Mouse (Mus musculus) lung, postnatal 25 days (tissue): ENCODE measurements around the gene Serpind1.

ENCODE experiments used
- DNase-seq: peaks from one replicate; pipeline ENCODE4 v3.0.0; 2022; ENCODE audit warnings: low spot score

Serpind1 gene

DNA sequence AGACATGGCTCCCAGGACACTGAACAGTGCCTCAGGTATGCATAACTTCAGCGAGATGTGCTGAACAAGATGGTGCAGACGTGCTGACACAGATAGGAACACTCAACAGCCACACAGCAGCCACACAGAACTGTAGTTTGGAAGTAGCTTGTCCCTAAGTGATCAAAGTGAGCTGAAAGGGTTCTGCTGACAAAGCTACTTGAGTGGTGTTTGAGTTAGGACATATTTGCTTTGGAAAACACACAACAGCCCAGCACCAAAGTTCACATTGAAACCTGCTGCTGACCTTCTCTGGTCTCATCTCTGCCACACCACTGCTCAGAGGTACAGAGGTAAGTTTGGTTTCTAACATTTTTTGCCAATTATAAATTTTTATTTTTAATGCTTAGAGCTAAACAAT, at the start of gene Serpind1:
Gene Serpind1 (plus strand): TSS at position 256 of the 400 bp plus-strand sequence.
- no peak for DNase-seq

DNA sequence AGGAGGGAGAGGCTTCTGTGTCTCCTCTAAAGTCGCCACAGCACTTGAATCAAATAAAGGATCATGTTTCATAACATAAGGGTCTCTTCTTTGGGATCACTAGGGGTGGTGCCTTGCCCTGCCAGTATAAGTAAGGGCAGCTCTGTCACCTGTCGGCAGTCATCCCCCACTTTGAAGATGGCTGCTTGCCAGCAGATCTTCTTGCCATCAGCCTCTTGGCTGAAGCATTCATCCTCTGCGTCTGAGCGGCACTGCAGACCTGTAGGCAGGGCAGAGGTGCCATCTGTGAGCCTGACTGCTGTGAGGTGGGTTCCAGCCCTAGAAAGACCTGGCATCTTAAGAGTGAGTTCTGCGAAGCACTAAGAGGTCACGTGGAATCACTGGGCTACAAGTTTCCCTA, 48.0 kb upstream of the Serpind1 start:
- DNase-seq: no peak

DNA sequence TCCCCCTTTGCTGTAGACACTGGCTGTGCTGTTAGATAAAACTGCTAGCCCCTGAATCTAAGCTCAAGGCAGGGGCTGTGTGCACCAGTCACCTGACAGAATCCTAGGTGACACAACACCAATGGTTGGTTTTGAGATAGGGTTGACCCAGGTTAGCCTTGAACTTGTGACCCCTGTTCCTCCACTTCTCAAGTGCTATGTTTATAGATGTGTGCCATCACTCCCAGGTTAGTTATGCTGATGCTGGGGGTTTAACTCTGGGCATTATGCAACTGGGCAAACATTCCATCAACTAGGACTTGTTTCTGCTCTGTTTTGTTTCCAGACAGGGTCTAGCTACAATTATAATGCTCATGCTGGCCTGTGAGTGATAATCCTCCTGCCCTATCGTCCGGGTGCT, 44.1 kb upstream of the Serpind1 start:
- no peak for DNase-seq

DNA sequence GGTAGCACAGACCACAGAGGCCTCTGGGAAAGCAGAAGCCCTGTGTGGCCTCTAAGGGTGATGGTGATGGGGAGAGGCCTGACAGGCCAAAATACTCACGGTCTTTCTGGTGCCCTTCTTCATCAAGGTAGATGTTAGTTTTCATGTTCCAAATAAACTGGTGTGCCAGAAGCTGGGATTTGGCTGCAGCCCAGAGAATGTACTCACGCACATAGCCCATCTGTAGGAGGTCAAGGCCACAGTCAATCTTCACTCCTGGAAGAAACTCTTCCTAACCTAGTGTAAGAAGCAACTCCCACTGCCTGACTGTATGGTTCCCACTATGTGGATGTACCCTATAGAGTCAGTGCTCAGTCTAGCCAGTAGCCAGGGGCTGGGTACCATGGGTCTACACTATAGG, 40.2 kb upstream of the Serpind1 start:
- DNase-seq: no peak

DNA sequence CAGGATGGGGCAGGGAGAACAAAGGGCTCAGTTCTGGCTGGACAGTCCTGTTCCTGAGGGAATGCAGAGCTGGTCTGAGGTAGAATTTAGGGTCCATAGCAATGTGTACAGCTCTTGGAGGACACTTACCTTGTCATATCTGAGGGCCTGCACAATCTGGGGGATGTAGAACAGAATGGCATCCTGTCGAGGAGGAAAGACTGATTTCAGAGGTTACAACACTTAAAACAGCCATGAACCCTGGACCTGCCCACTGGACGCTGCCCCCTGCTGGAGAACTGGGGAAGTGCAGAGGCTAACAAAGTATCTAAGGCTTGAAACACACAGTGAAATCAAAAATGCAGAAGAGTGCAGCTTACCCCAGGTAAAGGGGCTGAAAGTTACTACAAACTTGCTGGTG, 38.4 kb upstream of the Serpind1 start:
- peak; percentile 61 for DNase-seq

DNA sequence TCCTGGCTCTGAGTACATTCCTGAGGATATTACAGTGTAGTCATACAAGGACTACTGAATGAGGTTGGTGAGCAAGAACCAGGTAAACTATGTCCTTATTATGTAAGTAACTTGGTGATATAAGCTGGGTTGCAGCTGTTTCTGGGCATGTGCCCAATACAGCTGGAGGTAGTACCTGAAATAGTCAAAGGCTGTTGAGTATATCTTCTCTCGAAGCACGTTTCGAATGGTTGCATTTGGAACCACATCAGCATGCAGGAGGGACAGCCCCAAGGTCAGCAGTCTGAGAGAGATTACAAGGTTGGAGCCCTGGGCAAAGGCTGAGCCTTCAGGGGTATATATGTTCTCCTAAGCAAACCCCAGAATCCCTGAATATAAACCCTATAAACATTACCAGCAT, 30.4 kb upstream of the Serpind1 start:
- no peak for DNase-seq

DNA sequence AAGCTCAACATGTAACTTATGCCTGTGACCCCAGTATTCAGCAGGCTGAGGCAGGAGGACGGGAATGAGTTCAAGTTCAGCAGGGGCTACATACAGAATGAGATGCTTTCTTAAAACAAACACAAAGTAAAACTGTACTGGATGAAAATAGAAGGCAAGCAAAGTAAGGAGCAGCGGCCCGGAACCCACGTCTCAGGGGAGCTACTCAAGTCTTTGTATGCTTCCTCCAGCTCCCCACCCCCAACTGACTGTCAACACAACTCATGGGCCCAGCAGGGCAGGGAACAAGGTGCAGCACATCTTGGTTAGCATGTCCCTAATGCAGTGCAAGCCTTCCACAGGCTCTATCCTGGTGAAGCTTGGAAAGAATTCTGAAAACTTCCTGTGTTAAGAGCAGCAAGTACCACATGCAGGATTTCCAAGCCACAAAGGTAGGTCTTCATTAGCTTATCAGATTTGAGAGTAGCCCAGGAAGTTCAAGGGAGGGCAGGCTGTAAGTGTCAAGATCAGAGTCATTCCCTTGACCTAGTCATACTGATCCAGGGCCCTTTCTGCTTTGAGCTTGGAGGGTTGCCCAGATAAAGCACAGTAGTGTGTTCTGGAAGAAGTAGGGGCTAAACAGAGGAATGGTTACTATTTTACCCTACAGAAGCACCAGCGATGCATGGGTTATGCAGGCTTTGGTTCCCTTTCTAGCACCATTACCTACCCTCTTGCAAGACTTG, 27.5 kb upstream of the Serpind1 start:
- DNase-seq: no peak

DNA sequence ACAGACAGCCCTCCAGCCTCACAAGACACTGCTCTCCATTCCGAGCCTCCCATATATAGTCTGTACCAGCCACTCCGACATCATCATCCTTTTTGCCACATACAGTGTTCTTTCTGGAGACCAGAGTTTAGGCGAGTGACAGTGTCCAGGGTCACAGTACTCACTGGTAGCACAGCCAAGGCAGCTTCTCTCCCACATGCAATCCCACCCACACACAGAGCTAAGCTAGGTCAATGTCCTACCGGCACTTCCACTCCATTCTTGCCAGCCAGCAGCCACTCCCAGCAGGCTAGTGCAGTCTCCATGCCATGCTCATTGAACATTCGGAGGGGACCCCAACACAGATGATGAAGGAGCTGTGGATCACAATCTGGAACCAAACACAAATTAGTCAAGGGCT, 23.7 kb upstream of the Serpind1 start:
- DNase-seq: no peak

DNA sequence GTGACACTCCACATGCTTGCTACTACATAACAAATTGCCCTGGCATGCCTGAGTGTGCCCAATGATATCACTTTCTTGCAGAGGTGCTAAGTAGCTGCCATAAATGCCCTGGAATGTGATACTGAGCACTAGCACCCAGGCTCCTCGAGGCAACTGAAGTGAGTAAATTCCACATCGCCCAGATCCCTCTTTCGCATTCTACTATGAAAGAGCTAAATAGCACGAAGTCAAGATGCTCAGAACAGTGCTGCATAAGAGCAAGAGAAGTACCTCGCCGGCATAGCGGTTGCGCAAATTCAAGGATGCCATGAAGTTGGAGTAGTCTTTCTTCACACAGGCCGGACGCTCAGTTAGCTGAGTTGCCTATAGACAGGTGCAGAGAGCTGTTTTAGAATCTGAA, 22.1 kb upstream of the Serpind1 start:
- peak; percentile 36 for DNase-seq

DNA sequence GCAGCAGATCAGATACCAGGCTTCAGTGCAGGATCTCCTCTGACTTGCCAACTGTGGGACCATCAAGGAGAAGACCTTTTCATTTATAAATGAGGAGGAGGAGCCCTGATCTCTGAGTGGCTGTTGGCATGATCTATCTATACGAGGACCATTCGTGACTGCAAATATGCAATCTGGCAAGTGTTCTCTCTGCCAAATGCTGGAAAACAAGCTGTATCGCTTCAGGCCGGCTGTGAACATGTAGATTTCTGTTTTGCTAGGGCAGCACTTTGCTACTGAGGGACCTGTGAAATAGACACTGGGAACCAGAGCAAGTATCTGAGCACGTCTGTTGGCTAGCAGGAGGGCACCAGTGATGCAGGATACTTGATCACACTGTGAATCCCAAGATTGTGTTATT, 18.6 kb upstream of the Serpind1 start:
- DNase-seq: no peak

DNA sequence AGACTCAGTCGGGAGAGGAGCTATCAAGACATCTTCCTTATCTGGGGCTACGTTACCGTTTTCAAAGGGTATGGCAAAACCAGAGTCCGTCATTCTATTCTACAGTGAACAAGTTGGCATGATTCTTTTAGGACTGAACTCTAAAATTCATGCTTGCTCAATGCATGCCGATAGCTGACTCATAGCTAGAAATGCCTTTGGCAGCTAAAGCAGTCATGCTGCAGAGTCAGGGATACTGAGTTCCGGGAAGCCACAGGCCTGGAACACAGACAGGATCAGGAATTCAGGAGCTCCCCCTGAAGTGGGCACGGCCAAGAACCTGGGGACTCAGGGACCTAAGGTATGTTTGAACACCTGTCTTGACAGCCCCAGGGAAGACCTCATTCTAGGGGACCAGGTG, 14.6 kb upstream of the Serpind1 start:
- no peak for DNase-seq

DNA sequence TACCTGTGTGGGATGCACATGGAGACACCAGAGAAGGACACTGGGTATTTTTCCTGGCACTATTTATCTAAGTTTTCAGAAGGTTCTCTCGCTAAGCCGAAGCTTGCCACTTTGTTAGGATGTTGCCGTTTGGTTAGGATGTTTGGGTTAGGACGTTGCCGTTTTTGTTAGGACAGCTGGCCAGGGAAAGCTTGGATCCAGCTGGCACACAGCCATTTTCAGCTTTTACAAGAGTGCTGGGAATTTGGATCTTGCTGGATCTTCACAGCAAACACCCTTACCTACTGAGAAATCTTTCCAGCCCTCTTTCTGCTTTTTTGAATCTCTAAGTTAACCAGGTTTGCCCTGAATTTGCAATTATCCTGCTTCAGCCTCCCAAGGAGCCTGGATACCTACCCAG, 9.7 kb upstream of the Serpind1 start:
- DNase-seq: no peak

DNA sequence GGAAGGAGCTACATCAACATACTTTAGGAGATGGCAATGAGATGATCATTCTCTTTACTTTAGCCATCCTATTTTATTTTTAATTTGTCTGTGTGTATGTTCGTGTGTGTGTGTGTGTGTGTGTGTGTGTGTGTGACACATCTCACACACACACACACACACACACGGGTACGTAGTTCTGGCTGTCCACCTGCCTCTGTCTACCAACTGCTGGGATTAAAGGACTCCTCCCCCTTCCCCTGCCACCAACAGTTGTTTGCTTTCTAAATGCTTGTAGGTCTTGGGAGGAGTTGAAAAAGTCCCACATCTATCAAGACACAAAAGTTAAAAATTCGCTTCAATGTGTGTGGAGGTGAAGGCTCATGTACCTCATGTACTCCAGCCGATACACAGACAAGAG, 6.4 kb upstream of the Serpind1 start:
- no peak for DNase-seq

DNA sequence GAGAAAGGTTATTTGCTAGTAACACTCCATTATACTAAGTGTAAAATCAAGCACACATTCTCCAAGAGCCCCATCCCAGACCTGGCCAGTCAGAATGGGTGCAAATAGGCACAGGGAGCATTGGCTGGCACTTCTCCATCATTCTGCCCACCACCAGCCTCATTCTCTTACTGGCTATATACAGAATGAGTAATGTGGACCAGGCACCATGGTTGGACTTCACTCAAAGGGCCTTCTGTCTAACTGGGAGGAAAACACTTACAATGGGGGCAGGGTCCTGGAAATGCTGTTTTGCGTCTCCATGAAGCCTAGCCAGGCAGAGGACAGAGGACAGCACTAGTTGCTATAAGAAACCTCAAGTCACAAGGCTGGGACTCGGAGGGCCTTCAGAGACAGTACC, 5.1 kb upstream of the Serpind1 start:
- no peak for DNase-seq

DNA sequence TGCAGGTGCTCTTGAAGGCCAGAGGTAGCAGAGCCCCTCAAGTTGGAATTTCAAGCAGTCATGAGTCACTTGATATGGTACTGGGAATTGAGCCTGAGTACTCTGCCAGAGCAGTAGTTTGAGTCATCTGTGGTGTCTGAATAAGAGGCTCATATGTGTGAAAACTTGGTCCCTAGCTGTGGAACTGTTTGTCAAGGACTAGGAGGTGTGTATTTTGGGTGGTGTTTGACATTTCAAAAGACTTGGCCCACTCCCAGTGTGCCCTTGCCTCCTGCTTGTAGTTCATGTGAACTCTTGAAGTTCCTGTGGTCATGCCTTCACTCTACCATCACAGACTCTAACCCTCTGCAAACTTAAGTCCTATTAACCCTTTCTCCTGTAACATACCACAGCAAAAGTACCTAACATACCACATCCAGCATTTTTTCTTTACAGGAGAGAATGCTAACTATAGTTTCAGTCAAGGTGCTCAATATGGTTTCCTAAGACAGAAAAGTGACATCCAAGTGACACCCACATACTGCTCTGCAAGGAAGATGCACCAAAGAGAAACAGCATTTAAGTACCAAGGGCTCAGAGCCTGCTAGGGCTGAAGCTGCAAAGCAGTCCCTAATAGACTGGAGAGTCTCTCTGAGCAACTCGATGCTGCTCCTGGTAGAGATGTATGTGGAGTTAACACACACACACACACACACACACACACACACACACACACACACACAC, 1.2 kb upstream of the Serpind1 start:
- DNase-seq: peak; percentile 16

DNA sequence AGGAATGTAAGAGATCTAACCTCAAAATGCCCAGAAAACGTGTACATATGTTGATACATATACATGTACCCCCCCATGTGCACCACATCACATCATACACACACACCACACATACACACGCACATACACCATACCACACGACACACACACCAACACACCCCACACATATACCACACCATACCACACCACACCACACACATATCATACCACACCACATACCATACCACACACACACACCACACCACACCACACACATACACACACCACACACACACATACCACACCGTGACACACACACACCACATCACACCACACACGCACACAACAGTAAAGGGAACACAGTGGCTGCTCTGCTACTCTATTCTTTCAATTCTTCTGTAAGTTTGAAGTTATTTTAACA, 684 bp downstream of the Serpind1 start:
- DNase-seq: no peak

DNA sequence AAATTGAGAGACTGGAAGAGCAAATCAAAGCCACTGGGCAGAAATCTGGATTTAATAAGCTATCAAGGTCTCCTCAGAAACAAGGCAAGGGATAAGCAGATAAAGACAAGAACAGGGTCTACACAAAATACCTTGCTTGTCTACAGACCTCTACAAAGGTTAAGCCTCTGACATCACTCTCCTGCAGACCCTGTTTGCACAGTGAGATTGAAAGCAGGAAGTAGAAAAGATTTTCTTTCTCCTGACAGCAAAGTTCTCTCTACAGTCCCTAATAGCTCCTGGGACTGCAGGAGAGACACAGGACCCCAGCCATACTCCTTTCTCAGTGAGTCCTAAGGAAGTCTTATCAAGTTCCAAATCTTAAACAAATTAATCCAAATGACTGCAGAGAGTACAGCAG, 3.4 kb downstream of the Serpind1 start:
- no peak for DNase-seq

DNA sequence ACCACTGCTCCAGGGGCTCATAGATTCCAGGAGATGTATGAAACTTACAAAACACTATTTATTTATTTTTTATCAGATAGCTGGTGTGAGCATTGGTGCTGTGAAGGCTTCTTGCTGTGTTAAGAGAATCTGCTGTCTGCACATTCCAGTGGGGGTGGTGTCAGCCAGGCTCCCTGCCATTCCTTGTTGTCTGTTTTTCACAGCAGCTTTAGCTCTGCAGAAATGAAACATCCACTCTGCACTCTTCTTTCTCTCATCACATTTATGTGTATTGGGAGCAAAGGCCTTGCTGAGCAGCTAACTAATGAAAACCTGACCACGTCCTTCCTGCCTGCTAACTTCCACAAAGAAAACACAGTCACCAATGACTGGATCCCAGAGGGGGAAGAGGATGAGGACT, 4.9 kb downstream of the Serpind1 start:
- DNase-seq: no peak

DNA sequence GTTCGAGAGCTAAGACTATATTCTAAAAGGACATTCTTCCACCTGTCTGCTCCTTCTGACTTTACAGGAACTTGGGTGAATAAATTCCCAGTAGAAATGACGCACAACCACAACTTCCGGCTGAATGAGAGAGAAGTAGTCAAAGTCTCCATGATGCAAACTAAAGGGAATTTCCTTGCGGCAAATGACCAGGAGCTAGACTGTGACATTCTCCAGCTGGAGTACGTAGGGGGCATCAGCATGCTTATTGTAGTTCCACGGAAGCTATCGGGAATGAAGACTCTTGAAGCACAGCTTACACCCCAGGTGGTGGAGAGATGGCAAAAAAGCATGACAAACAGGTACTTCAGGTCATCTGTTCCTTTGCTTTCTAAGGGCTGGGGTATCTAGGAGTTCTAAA, 8.5 kb downstream of the Serpind1 start:
- DNase-seq: no peak

DNA sequence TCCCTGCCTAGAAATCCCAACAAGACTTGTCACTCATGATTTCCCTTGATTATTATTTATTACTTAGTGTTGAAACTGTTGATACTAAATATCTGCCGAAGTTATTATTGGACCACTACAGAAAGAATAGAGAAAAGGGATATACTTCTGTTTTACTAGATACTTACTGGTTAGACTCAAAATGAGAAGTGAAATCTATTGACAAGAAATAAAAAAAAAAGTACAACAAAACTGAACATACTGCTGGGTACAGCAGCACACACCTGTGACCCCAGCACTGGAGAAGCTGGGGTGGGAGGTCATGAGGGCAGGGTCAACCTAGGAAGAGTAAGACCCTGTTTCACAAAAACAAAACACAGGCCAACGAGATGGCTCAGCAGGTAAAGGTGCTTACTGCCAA, 9.5 kb downstream of the Serpind1 start:
- DNase-seq: no peak

DNA sequence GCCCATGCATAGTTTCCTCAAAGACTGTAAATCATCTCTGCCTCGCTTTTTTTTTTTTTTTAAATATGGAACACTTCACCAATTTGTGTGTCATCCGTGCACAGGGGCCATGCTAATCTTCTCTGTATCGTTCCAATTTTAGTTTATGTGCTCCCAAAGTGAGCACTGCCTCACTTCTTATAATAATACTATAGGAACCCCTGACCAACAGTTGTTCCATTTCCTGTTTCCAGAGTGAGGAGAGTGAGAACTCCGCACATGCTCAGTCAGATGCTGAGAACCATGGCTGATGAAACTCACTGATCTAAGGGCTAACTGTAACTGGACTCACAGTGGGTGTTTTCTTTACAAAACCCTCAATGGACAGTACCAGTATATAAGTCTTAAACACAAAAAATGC, 10.7 kb downstream of the Serpind1 start:
- DNase-seq: no peak

DNA sequence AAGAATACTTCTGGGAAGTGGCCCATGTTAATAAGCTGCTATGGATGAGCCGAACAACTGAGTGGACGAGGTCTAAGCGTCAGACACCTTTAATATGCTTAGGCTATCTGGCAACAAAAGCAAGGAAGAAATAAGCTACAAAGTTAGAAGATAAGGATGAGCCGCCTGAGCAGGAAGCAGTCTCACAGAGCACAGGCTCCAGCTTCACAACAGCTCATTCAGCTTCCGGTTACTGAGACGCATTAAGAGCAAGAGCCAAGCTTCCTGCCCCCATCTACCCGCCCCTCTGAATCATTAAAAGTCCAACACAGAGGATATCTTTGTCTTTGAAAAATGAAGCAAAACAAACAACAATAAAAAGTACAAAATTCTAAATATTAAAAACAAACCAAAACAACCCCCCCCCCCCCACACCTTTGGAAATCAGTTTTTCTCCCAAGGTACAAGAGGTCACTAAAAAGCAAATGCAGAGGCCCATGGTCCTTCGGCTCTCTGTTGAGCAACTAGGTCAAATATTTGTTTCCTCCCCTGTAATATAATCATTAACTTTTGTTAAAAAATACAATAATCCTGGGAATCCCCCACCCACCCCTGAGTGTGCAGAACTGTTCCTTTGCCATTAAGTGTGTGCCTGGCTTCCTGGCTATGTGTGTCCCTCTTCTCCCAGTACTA, 14.1 kb downstream of the Serpind1 start:
- DNase-seq: peak; percentile 12

DNA sequence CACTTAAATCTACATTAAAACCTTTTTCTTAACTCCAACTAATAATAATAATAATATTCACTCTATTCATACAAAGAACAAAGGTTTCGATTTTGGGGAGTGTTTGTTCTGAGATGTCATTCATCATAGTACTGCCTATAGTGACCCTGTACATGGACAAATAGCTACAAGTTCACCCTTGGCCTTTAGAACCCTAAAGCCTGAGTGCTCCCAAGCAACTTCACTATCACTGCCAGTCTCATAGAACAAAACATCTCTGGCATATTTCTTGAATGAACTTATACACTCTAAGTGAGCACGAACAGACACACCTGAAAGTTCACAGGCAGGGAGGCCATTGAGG, 14.6 kb downstream of the Serpind1 start:
- no peak for DNase-seq

DNA sequence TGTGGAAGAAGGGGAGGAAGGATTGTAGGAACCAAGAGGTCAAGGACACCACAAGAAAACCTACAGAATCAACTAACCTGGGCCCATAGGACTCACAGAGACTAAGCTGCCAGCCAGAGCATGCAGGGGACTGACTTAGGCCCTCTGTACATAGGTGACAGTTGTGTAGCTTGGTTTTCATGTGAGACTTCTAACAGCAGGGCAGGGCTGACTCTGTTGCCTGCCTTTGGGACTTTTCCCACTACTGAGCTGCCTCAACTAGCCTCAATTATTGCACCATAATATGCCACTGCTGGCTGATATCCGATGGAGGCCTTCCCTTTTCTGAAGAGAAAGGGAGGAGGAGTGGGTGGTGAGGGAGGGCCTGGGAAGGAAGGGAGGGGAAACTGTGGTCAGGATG, 15.6 kb downstream of the Serpind1 start:
- DNase-seq: no peak
